Mouse (Mus musculus): Measurements from ENCODE around the gene Col9a2. TPM values are rescaled to one million over a fixed set of nuclear protein-coding genes. Genes with fewer than 3 reads are reported as not detected.
A peak's percentile ranks its signal among the peaks of the same experiment; 100 is the strongest.

Gene Col9a2
- total and polyA plus RNA-seq, 2 experiments: not detected

DNA sequence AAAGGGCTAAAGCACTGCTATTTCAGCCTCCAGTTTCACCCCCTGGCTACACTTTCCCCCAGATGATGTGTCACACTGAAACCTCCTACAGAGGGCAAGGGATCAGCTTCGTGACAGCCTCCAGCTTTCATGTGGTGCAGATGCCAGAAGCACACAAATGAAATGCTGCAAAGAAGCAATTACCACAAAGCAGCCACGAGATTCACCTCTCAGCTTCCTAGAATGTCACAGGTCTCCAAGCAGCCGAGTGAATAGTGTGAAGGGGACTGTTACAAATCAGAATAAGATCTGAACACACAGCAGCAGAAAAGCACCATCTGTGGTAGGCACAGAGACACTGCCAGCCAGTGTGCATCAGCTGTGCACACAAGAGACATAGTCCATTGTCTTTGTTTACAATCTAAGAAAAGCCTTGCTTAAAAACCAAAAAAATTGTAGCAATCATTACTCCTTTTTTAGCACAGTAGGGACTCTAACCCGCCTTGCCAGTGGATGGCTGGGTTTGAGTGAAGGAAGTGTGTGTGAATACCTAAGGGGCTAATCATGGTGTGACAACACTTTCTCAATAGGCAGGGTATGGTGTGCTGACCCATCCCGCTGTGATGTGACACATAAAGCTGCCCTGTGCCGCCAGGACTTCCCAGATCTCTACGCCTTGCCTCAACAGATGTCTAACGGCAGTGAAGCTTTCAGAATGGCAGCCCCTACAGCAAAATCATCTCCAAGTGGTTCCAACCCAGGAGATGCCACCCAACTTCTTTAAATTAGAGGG, 36.6 kb upstream of the Col9a2 start:
- peaks cover 21% of the 10 kb centered on the region for H3K4me1 ChIP-seq (ENCODE audit: control insufficient read depth, insufficient read depth, low read length)
- peak overlapping the region; percentile 15; the same call in 1 of the 2 replicates for H3K27ac ChIP-seq (replicated peaks; ENCODE audit: insufficient read depth, low read depth, low read length)
- no peaks in the 10 kb centered on the region for H3K36me3 ChIP-seq (ENCODE audit: control insufficient read depth, insufficient read depth, low read length)
- DNase-seq (ENCODE audit: extremely low read depth, low read depth, low spot score): peak; percentile 61
- TF ChIP-seq CTCF (IDR thresholded peaks at IDR 0.05; ENCODE audit: low read depth, low read length) (no peak), POLR2A (IDR thresholded peaks at IDR 0.05; ENCODE audit: extremely low read depth, insufficient read depth, low read length) (no peak)
- no peak overlapping the region for H3K9ac ChIP-seq (ENCODE audit: low read depth, low read length)
- no peaks in the 10 kb centered on the region for H3K27me3 ChIP-seq (ENCODE audit: control insufficient read depth, insufficient read depth, low read length)
- no peak overlapping the region for H3K4me3 ChIP-seq (ENCODE audit: insufficient read depth, low read depth, low read length)
- peaks cover 26% of the 10 kb centered on the region; the same call in 1 of the 2 replicates for H3K79me2 ChIP-seq (ENCODE audit: control insufficient read depth, insufficient read depth, low read length)
- WGBS: 37% methylated on average over 8 of the region's 8 CpGs

DNA sequence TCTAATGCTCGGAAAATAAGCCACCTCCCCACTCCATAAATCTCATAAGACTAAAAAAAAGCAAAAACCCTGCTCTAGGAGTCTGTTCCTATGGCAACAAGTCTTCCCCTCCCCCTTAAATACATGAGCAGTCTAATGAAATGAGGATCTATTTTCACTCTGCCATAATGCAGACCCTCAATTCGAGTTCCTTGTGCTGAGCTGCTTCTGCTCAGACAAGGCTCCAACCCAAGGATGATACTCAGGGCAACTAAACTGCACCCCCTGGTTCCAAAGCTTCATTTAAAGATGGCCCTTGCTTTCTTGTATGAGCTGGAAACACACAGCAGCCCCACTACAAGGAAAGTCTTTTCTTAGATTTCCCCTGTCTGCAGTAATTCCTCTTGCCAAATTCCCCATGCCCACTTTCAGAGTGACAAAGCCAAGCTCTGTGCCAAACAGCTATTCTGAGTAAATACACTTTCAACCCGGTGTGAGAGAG, 35.5 kb upstream of the Col9a2 start:
- 43% methylated on average over 3 of the region's 3 CpGs for whole genome bisulfite sequencing

DNA sequence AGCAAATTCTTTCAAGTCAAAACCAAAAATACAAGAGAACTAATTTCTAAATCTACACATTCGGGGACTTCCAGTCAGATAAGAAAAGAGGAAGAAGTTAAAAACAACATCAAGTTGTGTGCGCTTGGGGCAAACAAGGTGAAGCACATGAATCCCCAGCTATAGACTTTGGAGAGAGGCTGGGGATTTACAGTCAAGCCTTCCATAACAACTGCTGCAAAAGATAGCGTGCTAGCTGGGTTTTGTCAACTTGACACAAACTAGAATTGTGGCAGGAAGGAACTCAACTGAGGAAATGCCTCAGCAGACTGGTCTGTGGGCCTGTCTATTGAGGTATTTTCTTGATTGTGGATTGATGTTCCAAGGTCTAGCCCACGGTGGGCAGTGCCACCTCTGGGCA, 34.5 kb upstream of the Col9a2 start:
- Histone ChIP-seq H3K4me3 (ENCODE audit: insufficient read depth, low read depth, low read length) (no peak overlapping the region), H3K36me3 (ENCODE audit: control insufficient read depth, insufficient read depth, low read length) (no peaks in the 10 kb centered on the region), H3K27me3 (ENCODE audit: control insufficient read depth, insufficient read depth, low read length) (no peaks in the 10 kb centered on the region), H3K4me1 (ENCODE audit: control insufficient read depth, insufficient read depth, low read length) (peaks cover 24% of the 10 kb centered on the region), H3K9ac (ENCODE audit: low read depth, low read length) (no peak overlapping the region), H3K27ac (replicated peaks; ENCODE audit: insufficient read depth, low read depth, low read length) (peak overlapping the region; percentile 24), H3K79me2 (ENCODE audit: control insufficient read depth, insufficient read depth, low read length) (peaks cover 29% of the 10 kb centered on the region; the same call in 1 of the 2 replicates)
- 67% methylated on average over 4 of the region's 4 CpGs for WGBS
- no peak for TF ChIP-seq CTCF (IDR thresholded peaks at IDR 0.05; ENCODE audit: low read depth, low read length)
- TF ChIP-seq POLR2A (IDR thresholded peaks at IDR 0.05; ENCODE audit: extremely low read depth, insufficient read depth, low read length): no peak
- no peak for DNase-seq (ENCODE audit: extremely low read depth, low read depth, low spot score)

More for the DNA sequence above, 35.5 kb upstream of the Col9a2 start:
- no peaks in the 10 kb centered on the region for H3K36me3 ChIP-seq (ENCODE audit: control insufficient read depth, insufficient read depth, low read length)
- no peak overlapping the region for H3K4me3 ChIP-seq (ENCODE audit: insufficient read depth, low read depth, low read length)
- DNase-seq (ENCODE audit: extremely low read depth, low read depth, low spot score): no peak
- peaks cover 21% of the 10 kb centered on the region for H3K4me1 ChIP-seq (ENCODE audit: control insufficient read depth, insufficient read depth, low read length)
- no peak overlapping the region for H3K9ac ChIP-seq (ENCODE audit: low read depth, low read length)
- TF ChIP-seq POLR2A (IDR thresholded peaks at IDR 0.05; ENCODE audit: extremely low read depth, insufficient read depth, low read length) (no peak), CTCF (IDR thresholded peaks at IDR 0.05; ENCODE audit: low read depth, low read length) (no peak)
- H3K79me2 ChIP-seq (ENCODE audit: control insufficient read depth, insufficient read depth, low read length): peaks cover 24% of the 10 kb centered on the region; the same call in 1 of the 2 replicates
- no peaks in the 10 kb centered on the region for H3K27me3 ChIP-seq (ENCODE audit: control insufficient read depth, insufficient read depth, low read length)
- 0 out of 2 replicates have a peak overlapping the region, but pooled peaks have one; percentile 37 for H3K27ac ChIP-seq (replicated peaks; ENCODE audit: insufficient read depth, low read depth, low read length)

DNA sequence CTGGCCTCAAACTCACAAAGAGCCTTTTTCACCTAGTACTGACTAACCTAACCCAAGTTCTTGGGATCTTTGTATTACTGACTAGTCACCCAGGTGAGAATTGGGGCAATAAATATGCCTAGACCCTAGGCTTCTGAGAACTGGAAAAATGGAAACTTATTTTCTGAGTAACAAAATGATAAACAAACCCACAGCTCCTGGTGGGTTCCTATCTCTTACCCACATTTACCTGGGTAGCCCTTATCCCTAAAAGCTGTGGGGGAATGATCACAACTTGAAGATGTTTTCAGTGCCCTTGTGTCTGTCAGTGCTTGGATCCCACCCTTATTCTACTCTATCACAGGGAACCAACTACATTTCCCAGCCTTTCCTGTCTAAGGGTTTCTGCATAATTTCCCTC, 32.2 kb upstream of the Col9a2 start:
- Histone ChIP-seq H3K27me3 (ENCODE audit: control insufficient read depth, insufficient read depth, low read length) (no peaks in the 10 kb centered on the region), H3K79me2 (ENCODE audit: control insufficient read depth, insufficient read depth, low read length) (peaks cover 25% of the 10 kb centered on the region; the same call in 1 of the 2 replicates), H3K4me1 (ENCODE audit: control insufficient read depth, insufficient read depth, low read length) (peaks cover 22% of the 10 kb centered on the region), H3K9ac (ENCODE audit: low read depth, low read length) (no peak overlapping the region), H3K36me3 (ENCODE audit: control insufficient read depth, insufficient read depth, low read length) (no peaks in the 10 kb centered on the region), H3K27ac (replicated peaks; ENCODE audit: insufficient read depth, low read depth, low read length) (no peak overlapping the region), H3K4me3 (ENCODE audit: insufficient read depth, low read depth, low read length) (no peak overlapping the region)
- DNase-seq (ENCODE audit: extremely low read depth, low read depth, low spot score): no peak
- TF ChIP-seq CTCF (IDR thresholded peaks at IDR 0.05; ENCODE audit: low read depth, low read length): no peak
- TF ChIP-seq POLR2A (IDR thresholded peaks at IDR 0.05; ENCODE audit: extremely low read depth, insufficient read depth, low read length): no peak

DNA sequence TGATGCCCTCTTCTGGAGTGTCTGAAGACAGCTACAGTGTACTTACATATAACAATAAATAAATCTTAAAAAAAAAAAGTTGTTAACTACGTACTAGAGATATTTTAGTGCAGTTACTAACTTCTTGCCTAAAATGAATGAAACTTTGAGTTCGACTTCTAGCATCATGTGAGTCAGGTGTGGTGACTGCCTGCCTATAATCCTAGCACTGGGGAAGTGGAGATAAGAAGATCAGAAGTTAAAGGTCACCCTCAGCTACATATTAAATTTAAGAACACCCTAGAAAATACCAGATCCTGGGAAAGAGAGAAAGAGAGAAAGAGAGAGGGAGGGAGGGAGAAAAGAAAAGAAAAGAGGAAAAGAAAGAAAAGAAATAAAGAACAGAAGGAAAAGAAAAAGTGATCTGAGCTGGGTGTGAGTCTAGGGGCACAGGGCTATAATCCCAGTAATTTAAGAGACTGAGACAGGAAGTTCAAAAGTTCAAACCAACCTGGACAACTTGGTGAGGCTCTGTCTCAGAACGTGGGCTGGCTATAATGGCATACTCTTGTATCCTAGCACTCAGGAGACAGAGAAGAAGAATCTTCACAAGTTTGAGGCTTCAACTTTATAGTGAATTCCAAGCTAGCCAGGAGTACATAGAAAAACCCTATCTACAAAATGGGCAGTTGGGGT, 31.0 kb upstream of the Col9a2 start:
- Histone ChIP-seq H3K4me3 (ENCODE audit: insufficient read depth, low read depth, low read length) (no peak overlapping the region), H3K36me3 (ENCODE audit: control insufficient read depth, insufficient read depth, low read length) (no peaks in the 10 kb centered on the region), H3K9ac (ENCODE audit: low read depth, low read length) (no peak overlapping the region), H3K79me2 (ENCODE audit: control insufficient read depth, insufficient read depth, low read length) (peaks cover 32% of the 10 kb centered on the region; the same call in 1 of the 2 replicates), H3K4me1 (ENCODE audit: control insufficient read depth, insufficient read depth, low read length) (peaks cover 22% of the 10 kb centered on the region), H3K27me3 (ENCODE audit: control insufficient read depth, insufficient read depth, low read length) (no peaks in the 10 kb centered on the region), H3K27ac (replicated peaks; ENCODE audit: insufficient read depth, low read depth, low read length) (no peak overlapping the region)
- TF ChIP-seq POLR2A (IDR thresholded peaks at IDR 0.05; ENCODE audit: extremely low read depth, insufficient read depth, low read length): no peak
- no peak for TF ChIP-seq CTCF (IDR thresholded peaks at IDR 0.05; ENCODE audit: low read depth, low read length)
- 68% methylated on average over 3 of the region's 3 CpGs for WGBS
- DNase-seq (ENCODE audit: extremely low read depth, low read depth, low spot score): no peak
